Mouse (Mus musculus) liver (tissue): ENCODE measurements around the gene Cadm4.
A peak's percentile ranks its signal among the peaks of the same experiment; 100 is the strongest.
"Not testable (repeated sequence)": the region's sequence is repeated elsewhere in the genome, so short reads cannot be mapped to it uniquely, and the experiment has no call there.

Experiments used
- DNase-seq: peaks from one replicate; pipeline ENCODE4 v3.0.0-alpha.2; 2020; ENCODE audit warnings: mixed read lengths

The Cadm4 gene

GRCm38 (mm10) chr7:24467886-24468285 is 13.9 kb upstream of the Cadm4 start:
- no peak for DNase-seq

DNA sequence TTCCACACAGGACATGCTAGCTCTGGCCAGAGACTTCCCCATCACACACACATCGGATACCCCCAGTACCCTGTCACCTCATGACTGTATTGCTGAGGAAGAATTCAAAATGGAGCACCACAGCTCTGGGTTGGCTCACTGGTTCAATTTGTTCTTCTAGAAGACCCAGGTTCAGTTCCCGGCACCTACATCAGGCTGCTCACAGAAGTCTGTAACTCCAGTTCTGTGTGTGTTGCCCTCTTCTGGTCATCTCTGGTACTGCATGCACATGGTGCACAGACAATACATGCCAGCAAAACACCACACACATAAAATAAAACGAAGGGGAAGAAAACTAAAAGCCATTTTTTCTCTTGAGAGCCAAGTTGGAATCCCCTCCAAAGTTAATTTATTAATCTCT is 12.7 kb upstream of the Cadm4 start:
- DNase-seq: no peak

- no peak for DNase-seq
These were observed 11.5 kb upstream of the Cadm4 start for GRCm38 (mm10) chr7:24470356-24470755.

- DNase-seq: no peak
These were observed 9.4 kb upstream of the Cadm4 start for GRCm38 (mm10) chr7:24472442-24472841.

DNA sequence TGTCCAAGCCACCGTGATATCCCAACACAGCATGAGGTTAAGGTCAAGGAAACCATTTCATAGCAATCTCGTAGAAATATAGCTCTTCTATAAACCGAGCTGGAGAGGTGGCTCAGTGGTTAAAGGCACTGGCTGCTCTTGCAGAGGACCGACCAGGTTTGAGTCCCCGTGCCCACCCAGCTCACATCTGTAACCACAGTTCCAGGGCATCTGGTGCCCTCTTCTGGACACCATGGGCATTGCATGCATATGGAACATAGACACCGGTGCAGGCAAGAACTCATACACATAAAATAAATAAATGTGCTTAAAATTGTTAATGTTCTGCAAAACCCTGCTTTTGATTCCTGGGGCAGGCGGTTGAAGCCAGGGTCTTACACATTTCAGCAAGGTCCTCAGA is 8.9 kb upstream of the Cadm4 start:
- DNase-seq: peak; percentile 61

GRCm38 (mm10) chr7:24473913-24474529 is 7.8 kb upstream of the Cadm4 start:
- DNase-seq: peak; percentile 65

DNA sequence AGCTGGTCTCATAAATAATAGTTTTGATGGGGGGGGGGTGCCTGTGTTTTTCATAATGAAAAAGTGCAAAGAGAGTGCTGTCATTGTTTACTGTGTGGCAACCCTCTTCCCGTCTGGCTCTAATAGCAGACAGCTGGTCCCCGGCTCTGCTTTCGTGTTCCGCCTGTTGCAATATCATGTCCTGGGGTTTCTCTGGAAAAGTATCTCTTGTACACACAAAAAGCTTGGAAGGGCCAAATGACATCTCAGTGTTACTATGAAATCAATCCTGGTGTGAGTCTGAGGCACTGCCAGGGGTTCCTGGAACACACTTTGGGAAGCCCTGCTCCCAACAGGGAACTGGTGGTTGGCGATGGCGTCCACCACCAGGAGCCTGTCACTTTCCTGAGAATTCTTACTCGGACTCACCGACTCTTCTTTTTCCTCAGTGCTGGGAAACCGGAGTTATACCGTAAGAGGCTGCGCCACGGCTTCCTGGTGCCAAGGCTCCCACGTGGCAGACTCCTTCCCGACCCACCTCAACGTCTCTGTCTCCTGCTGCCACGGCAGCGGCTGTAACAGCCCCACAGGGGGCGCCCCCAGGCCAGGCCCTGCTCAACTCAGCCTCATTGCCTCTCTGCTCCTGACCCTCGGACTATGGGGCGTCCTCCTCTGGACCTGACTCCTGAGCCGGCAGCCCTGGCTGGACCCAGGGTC is 6.9 kb upstream of the Cadm4 start:
- peak; percentile 18 for DNase-seq

GRCm38 (mm10) chr7:24476338-24476737 is 5.5 kb upstream of the Cadm4 start:
- no peak for DNase-seq

DNA sequence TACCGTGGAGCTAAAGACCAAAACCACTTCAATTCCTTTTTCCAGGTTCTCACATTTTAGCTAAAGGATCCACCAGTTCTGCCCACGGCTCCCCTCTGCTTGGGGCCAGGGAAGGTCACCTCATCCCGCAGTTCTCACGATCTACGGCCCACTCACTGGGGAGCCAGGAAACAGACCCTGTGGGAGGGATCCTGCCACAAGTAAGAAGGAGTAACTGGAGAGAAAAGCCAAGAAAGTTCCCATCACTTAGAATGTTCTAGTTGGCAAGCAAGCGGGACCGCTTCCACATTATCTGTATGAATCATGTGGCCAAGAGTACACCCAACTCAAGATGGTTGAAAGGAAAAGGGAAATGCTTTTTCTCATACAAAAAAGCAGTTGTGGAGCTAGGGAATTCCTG is 5.0 kb upstream of the Cadm4 start:
- DNase-seq: no peak

DNA sequence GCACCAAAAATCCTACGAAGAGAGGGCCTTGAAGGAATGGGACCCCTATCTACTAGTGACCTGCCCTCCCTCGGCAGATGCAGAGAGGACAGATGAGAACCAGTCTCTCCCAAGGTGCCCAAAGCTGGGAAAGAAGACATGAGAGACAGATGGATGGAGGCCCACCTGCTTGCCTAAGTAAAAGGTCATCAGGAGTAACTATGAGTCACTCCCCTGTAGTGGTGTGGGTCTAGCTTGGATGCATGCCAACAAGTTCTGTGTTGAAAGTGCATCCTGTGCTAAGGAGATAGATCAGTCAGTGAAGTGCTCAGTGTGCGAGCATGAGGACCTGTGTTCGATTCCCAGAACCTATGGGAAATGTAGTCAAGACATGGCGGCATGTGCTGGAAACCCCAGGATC is 2.9 kb upstream of the Cadm4 start:
- no peak for DNase-seq

- DNase-seq: no peak
These were observed 2.1 kb upstream of the Cadm4 start for GRCm38 (mm10) chr7:24479685-24480084.

DNA sequence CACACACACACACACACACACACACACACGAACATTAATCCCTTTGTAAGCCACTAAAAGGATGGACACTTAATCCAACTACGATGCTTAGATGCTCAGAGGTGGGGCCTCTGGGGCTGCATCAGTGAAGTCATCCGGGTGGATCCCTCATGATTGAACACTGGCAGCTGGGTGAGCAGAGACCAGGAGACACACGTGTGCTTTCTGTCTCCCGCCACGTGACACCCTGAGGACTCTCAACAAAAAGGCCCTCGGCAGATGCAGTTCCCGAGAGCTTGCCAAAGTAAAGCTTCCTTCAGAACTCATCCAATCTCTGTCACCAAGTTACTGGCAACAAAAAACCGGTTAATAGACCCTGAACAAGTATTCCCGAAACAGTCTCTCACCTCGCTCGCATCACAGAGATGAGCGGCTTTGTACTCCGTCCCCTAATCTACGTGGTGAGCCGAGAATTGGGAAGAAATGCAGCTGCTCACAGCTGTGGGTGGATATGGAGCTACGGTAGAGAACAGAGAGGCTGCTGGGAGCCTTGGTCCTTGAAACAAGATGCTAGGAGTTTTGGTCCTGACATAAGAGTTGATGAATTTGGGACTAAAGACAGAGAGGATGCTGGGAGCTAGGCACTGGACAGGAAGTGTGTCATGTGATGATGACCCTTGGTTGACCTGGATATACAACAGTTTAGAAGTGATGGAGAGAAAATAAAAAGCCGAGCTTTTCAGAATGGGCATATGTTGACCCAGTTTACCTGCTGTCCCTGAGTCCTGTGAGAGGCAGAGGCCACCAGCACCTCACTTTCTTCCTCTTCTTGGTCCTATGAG is 1.5 kb upstream of the Cadm4 start:
- no peak for DNase-seq

DNA sequence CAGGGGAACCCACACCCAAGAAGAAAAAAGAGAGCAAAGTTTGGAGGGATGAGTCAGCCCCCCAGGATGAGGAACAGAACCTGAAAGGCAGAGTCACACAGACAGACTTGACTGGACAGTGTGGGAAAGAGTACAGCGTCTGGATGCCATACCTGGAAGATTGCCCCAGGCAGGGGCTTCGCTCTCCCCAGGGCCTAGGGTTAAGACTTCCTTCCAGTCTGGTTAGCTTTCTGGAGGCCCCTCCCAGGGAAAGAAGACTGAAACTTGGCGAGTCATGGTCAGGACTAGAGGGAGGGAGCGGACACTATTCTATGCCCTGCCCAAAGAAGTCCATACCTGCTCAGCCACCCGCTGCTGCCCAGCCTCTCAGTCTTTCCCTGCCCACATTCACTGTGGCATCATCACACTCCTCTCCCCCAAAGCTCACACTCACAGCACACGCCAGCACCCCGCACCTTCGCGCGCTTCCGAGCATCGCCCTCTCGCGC is 793 bp upstream of the Cadm4 start:
- no peak for DNase-seq

GRCm38 (mm10) chr7:24482208-24483020 is 591 bp downstream of the Cadm4 start:
- DNase-seq: no peak

GRCm38 (mm10) chr7:24483291-24483690 is 1.5 kb downstream of the Cadm4 start:
- not testable (repeated sequence) for DNase-seq

DNA sequence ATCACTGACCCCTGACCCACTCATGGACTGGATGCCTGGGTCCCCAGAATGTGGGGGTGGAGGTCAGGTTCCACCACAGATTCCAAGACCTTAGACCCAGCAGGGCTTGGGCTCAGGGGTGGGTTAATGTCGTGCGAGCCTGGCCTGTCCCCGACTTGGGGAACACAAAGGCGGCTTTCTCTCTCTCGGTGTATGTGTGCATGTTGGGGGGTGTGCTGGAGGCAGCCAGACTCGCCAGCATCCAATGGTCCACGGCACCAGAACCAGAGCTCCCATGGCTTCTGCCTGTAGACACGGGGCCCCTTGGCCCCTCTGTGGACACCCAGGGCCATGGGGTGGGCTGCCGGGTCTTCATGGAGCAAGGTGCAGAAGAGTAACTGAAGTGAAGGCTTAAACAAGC is 3.7 kb downstream of the Cadm4 start:
- no peak for DNase-seq

DNA sequence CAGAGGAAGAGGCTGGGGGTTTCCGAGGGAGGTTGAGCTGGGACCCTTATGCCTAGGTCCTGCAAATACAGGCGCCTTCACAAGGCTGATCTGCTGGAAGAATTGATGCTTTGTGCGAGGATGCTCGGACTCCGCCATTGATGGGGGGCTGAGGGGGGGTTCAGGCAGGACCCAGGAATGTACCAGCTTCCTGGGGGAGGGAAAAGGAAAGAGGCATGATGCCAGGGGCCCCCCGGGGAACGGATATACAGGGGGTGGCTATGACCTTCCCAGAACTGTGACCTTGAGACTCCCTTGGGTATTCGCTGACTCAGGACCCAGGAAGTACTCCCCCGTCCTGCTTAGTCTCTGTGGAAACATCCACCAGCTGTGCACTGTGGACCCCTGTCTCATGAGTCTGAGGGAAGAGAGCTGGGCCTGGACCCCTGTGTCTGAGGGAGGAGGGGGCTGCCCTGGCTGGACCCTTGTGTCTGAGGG is 4.9 kb downstream of the Cadm4 start:
- DNase-seq: no peak

- DNase-seq: no peak
These were observed 5.6 kb downstream of the Cadm4 start for GRCm38 (mm10) chr7:24487403-24487802.

DNA sequence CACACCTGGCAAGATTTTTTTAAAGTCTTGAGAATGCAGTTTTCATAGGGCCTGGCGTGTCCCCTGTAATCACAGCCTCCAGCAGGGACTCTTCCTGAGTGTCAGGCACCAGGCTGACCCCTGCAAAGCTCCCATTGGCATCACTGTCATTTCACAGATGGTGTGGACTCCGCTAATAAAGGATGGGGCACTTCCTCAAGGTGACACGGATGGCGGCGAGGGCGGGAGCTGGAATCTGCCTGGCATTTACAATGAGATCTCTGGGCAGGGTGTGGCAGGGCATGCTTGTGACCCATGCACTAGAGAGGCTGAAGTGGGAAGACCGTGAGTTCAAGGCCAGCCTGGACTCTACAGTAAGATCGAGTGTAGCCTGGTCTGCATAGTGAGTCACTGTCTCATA is 6.5 kb downstream of the Cadm4 start:
- DNase-seq: no peak

DNA sequence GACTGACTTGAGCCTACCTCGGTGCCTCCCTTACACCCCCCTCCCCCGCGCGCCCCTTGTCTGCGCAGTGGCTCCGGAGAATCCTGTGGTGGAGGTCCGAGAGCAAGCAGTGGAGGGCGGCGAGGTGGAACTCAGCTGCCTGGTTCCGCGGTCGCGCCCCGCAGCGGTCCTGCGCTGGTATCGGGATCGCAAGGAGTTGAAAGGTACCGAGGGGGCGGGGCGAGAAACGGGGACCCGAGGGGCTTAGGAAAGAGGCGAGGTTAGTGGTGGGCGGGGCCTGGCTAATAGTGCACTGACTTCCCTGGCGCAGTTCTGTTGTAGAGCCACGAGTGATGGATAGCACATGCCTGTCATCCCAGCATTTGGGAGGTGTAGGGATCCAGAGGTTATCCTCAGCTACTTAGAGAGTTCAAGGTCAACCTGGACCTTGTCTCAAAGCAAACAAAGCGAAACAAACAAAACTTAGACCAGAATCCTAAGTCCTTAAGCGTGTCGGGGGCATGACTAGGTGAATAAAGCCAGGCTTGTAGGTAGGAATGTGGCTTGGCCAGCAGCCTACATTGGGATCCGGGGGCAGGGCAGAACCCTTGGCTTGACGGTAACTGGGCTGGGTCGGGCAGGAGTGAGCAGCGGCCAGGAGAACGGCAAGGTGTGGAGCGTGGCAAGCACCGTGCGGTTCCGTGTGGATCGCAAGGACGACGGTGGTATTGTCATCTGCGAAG is 18.2 kb downstream of the Cadm4 start:
- peak; percentile 25 for DNase-seq

DNA sequence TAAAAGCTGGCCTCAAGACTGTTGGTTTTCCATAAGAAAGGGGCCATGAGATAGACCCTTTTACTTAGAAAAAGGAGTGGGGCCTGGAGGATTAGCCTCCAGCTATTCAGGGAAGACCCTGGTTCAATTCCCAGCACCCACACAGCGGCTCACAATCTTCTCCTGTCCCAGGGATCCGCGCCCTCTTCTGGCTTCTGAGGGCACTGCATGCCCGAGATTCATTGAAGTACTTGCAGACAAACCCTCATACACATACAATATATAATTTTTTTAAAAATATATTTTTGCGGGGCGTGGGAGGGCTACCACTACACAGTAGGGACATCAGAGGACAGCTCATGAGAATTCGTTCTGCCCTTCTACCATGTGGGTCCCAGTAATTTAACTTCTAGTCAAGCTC is 19.1 kb downstream of the Cadm4 start:
- DNase-seq: peak; percentile 58

DNA sequence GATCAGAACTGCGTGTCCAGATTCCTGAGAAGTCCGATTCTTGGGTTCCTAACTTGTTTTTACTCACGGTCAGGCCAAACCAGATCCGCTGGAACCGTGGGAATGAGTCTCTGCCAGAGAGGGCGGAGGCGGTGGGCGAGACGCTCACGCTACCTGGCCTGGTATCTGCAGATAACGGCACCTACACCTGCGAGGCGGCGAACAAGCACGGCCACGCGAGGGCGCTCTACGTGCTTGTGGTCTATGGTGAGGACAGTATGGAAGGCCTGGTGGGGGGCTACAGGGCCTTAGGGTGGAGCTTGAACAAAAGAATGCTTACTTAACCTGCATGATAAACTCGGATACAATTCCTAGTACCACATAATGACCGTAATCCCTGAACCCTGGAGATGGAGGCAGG is 19.7 kb downstream of the Cadm4 start:
- peak; percentile 49 for DNase-seq
